Mouse (Mus musculus) ES-E14 (cell line): ENCODE results near the gene Cryga.

Source experiments
- CHD2 ChIP-seq: IDR thresholded peaks from 2 replicates; pipeline ENCODE4 v1.6.1; 2014; ENCODE audit warnings: mild to moderate bottlenecking, low read depth, low read length, inconsistent platforms
- HCFC1 ChIP-seq: IDR thresholded peaks from 2 replicates; pipeline ENCODE4 v1.6.1; 2012; ENCODE audit warnings: low read length, inconsistent platforms, borderline replicate concordance; ENCODE audit not compliant: insufficient read depth
- MAFK ChIP-seq: IDR thresholded peaks from 2 replicates; pipeline ENCODE4 v1.6.1; 2014; ENCODE audit warnings: mild to moderate bottlenecking, low read depth, low read length, inconsistent platforms; ENCODE audit not compliant: insufficient read depth
- ZC3H11A ChIP-seq: IDR thresholded peaks from 2 replicates; pipeline ENCODE4 v1.6.1; 2012; ENCODE audit warnings: low read depth, mild to moderate bottlenecking, inconsistent platforms, low read length, borderline replicate concordance
- ZNF384 ChIP-seq: IDR thresholded peaks from 2 replicates; pipeline ENCODE4 v1.6.1; 2012; ENCODE audit warnings: low read depth, low read length, inconsistent platforms

- TF ChIP-seq MAFK (no peak), ZC3H11A (no peak), ZNF384 (no peak), HCFC1 (no peak), CHD2 (no peak)
Measured at GRCm38 (mm10) chr1:65137560-65137959, 34.4 kb upstream of the Cryga start.
